Mouse (Mus musculus) embryonic facial prominence, embryonic 14.5 days (tissue): Measurements from ENCODE around the gene Slc35e3. TPM values are rescaled to one million over a fixed set of nuclear protein-coding genes. Genes with fewer than 3 reads are reported as not detected.

Experiments
- ATAC-seq: fragments of 200-750 bp; cut with Nextera tagmentation; 2 replicates; pipeline ENCODE4 v1.8.0; 2017; ENCODE audit warnings: low read depth, moderate number of reproducible peaks, moderate TSS enrichment
- DNase-seq: peaks from one replicate; pipeline ENCODE4 v3.0.0-alpha.2; 2015; ENCODE audit warnings: low spot score
- H3K27ac ChIP-seq: fragments of 300-500 bp; sonication (generic); replicated peaks from 2 replicates; pipeline ENCODE4 v1.5.1; 2014; ENCODE audit warnings: low read depth, mild to moderate bottlenecking, low read length, moderate library complexity
- H3K27me3 ChIP-seq: fragments of 300-500 bp; sonication (generic); replicated peaks from 2 replicates; pipeline ENCODE4 v1.6.1; 2014; ENCODE audit warnings: low read length; ENCODE audit not compliant: control insufficient read depth, insufficient read depth
- H3K36me3 ChIP-seq: fragments of 300-500 bp; sonication (generic); 2 replicates; pipeline ENCODE4 v1.6.1; 2014; ENCODE audit warnings: low read length, mixed read lengths; ENCODE audit not compliant: control insufficient read depth, insufficient read depth
- H3K4me1 ChIP-seq: fragments of 300-500 bp; sonication (generic); 2 replicates; pipeline ENCODE4 v1.6.1; 2014; ENCODE audit warnings: antibody characterized with exemption, low read length; ENCODE audit not compliant: control insufficient read depth, insufficient read depth
- H3K4me2 ChIP-seq: fragments of 300-500 bp; sonication (generic); 2 replicates; pipeline ENCODE4 v1.6.1; 2014; ENCODE audit warnings: low read depth, mild to moderate bottlenecking, low read length, moderate library complexity, mixed read lengths
- H3K4me3 ChIP-seq: fragments of 300-500 bp; sonication (generic); 2 replicates; pipeline ENCODE4 v1.5.1; 2014; ENCODE audit warnings: low read depth, mild to moderate bottlenecking, low read length
- H3K9ac ChIP-seq: fragments of 300-500 bp; sonication (generic); 2 replicates; pipeline ENCODE4 v1.6.1; 2014; ENCODE audit warnings: low read depth, mild to moderate bottlenecking, low read length, moderate library complexity, mixed read lengths
- H3K9me3 ChIP-seq: fragments of 300-500 bp; sonication (generic); 2 replicates; pipeline ENCODE4 v1.6.1; 2016; ENCODE audit warnings: low read length; ENCODE audit not compliant: control insufficient read depth
- WGBS: fragments of 180-500 bp; shearing (Covaris S2); extraction: QIAGEN DNeasy Blood & Tissue Kit; methylation state at CpG from one replicate; pipeline ENCODE4 v1.1.7; 2014; 5-methylcytosine and 5-hydroxymethylcytosine counted together
- polyA plus RNA-seq: library from polyadenylated mRNA; unstranded; fragments of >200 nt; fragmentation: Nextera tagmentation; extraction: Ambion mirVana; gene quantifications from 2 replicates; pipeline ENCODE4 v1.2.1, GENCODE M21; 2014

Gene Slc35e3
- polyA plus RNA-seq, 1 experiment from 2014 or later, result 15.5 TPM

DNA sequence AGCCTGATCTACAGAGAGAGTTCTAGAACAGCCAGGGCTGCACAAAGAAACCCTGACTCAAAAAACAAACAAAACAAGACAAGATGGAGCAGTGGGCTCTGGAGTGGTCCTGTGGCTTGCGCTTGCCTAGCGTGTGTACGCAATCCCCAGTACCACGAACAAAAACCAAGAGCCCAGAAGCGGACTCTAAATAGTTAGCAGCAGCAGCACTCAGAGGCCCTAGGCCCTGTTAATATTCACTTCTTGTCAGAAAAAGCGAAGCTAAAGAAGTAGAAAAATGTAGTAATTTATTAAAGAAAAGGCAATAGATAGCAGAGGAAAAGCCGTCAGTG, 8.4 kb upstream of the Slc35e3 start:
- H3K4me3 ChIP-seq, result no peak overlapping the region
- H3K36me3 ChIP-seq, result peaks cover 94% of the 10 kb centered on the region
- no peaks in the 10 kb centered on the region for H3K27me3 ChIP-seq
- DNase-seq (no peak), ATAC-seq (no peak)
- no peak overlapping the region for H3K9ac ChIP-seq
- no peak overlapping the region for H3K4me2 ChIP-seq
- no peaks in the 10 kb centered on the region for H3K9me3 ChIP-seq
- H3K27ac ChIP-seq, result no peak overlapping the region
- 97% methylated on average over 7 of the region's 7 CpGs for WGBS
- no peaks in the 10 kb centered on the region for H3K4me1 ChIP-seq

GRCm38 (mm10) chr10:117753711-117754608, 7.8 kb upstream of the Slc35e3 start:
- DNase-seq, result no peak
- H3K4me2 ChIP-seq, result no peak overlapping the region
- peaks cover 93% of the 10 kb centered on the region for H3K36me3 ChIP-seq
- 91% methylated on average over 8 of the region's 8 CpGs for WGBS
- no peak overlapping the region for H3K27ac ChIP-seq
- no peaks in the 10 kb centered on the region for H3K9me3 ChIP-seq
- ATAC-seq, result no peak
- no peak overlapping the region for H3K9ac ChIP-seq
- H3K4me3 ChIP-seq, result no peak overlapping the region
- no peaks in the 10 kb centered on the region for H3K4me1 ChIP-seq
- H3K27me3 ChIP-seq, result no peaks in the 10 kb centered on the region

DNA sequence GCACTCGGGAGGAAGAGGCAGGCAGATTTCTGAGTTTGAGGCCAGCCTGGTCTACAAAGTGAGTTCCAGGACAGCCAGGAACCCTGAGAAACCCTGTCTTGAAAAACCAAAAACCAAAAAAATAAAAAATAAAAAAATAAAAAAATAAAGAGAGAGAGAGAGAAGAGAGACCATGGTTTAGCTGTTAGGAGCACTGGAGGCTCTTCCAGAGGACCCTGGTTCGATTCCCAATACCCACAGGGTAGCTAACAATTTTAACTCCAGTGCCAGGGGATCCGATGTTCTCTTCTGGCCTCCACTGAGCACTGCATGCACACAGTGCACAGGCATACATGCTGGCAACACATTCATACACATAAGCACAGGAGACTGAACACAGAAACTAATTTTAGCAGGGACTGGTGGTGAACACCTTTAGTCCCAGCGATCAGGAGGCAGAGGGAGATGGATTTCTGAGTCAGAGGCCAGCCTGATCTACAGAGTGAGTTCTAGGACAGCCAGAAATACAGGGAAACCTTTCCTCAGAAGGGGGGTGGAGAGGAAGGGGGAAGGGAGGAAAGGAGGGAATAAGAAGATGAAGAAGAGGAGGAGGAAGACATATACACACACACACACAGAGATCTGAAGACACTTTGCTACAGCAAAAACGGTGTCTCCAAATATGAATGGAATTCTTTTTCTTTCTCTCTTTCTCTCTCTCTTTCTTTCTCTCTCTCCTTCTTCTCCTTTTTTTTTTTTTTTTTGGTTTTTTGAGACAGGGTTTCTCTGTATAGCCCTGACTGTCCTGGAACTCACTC, 6.9 kb upstream of the Slc35e3 start:
- Histone ChIP-seq H3K27ac (no peak overlapping the region), H3K9me3 (no peaks in the 10 kb centered on the region), H3K9ac (no peak overlapping the region), H3K4me3 (no peak overlapping the region), H3K4me1 (no peaks in the 10 kb centered on the region), H3K36me3 (peaks cover 88% of the 10 kb centered on the region), H3K27me3 (no peaks in the 10 kb centered on the region), H3K4me2 (no peak overlapping the region)
- WGBS, result 96% methylated on average over 5 of the region's 5 CpGs
- ATAC-seq (no peak), DNase-seq (no peak)

- Histone ChIP-seq H3K4me2 (no peak overlapping the region), H3K4me3 (no peak overlapping the region), H3K9ac (no peak overlapping the region), H3K27ac (no peak overlapping the region), H3K27me3 (no peaks in the 10 kb centered on the region), H3K9me3 (no peaks in the 10 kb centered on the region), H3K36me3 (peaks cover 81% of the 10 kb centered on the region), H3K4me1 (no peaks in the 10 kb centered on the region)
- no peak for DNase-seq
- no peak for ATAC-seq
- 97% methylated on average over 7 of the region's 7 CpGs for WGBS
These were observed 6.2 kb upstream of the Slc35e3 start for GRCm38 (mm10) chr10:117752304-117752821.

- Histone ChIP-seq H3K9me3 (no peaks in the 10 kb centered on the region), H3K4me1 (no peaks in the 10 kb centered on the region), H3K27me3 (no peaks in the 10 kb centered on the region), H3K27ac (no peak overlapping the region), H3K4me2 (no peak overlapping the region), H3K36me3 (peaks cover 75% of the 10 kb centered on the region), H3K4me3 (no peak overlapping the region), H3K9ac (no peak overlapping the region)
- ATAC-seq (no peak), DNase-seq (no peak)
- WGBS, result 96% methylated on average over 6 of the region's 6 CpGs
These were observed 5.6 kb upstream of the Slc35e3 start for GRCm38 (mm10) chr10:117751744-117752143.

DNA sequence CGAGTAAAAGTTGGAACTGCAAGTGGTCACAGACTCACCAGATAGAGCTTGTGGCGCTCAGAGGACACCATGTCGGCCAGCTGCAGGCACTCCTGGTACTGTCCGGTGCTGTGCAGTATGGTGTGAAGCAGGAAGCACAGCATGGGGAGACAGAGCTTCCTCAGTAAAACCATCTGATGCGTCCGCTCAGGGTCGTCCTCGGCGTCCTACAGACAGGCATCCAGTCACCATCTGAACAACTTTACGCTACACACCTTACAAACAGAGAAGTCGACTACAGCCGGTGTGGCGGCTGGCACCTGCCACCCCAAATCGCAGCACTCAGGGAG, 5.1 kb upstream of the Slc35e3 start:
- H3K4me2 ChIP-seq, result no peak overlapping the region
- peaks cover 70% of the 10 kb centered on the region for H3K36me3 ChIP-seq
- no peaks in the 10 kb centered on the region for H3K9me3 ChIP-seq
- H3K9ac ChIP-seq, result no peak overlapping the region
- no peak overlapping the region for H3K4me3 ChIP-seq
- DNase-seq (no peak), ATAC-seq (no peak)
- WGBS, result 96% methylated on average over 14 of the region's 14 CpGs
- H3K27ac ChIP-seq, result no peak overlapping the region
- H3K4me1 ChIP-seq, result no peaks in the 10 kb centered on the region
- H3K27me3 ChIP-seq, result no peaks in the 10 kb centered on the region

- Histone ChIP-seq H3K27ac (no peak overlapping the region), H3K27me3 (no peaks in the 10 kb centered on the region), H3K9me3 (no peaks in the 10 kb centered on the region), H3K4me1 (no peaks in the 10 kb centered on the region), H3K4me3 (no peak overlapping the region), H3K4me2 (no peak overlapping the region), H3K36me3 (peaks cover 65% of the 10 kb centered on the region), H3K9ac (no peak overlapping the region)
- DNase-seq, result no peak
- ATAC-seq, result no peak
- 97% methylated on average over 5 of the region's 5 CpGs for WGBS
These were observed 4.5 kb upstream of the Slc35e3 start for GRCm38 (mm10) chr10:117750529-117751281.

- H3K36me3 ChIP-seq, result peaks cover 56% of the 10 kb centered on the region
- 0 out of 2 replicates have a peak, but pooled peaks cover 4% of the 10 kb centered on the region for H3K4me1 ChIP-seq
- no peak overlapping the region for H3K27ac ChIP-seq
- WGBS, result 92% methylated on average over 14 of the region's 14 CpGs
- H3K4me3 ChIP-seq, result no peak overlapping the region
- H3K4me2 ChIP-seq, result no peak overlapping the region
- H3K9ac ChIP-seq, result no peak overlapping the region
- ATAC-seq, result no peak
- H3K9me3 ChIP-seq, result no peaks in the 10 kb centered on the region
- no peaks in the 10 kb centered on the region for H3K27me3 ChIP-seq
- DNase-seq, result no peak
These were observed 3.7 kb upstream of the Slc35e3 start for GRCm38 (mm10) chr10:117749787-117750343.
